Mouse (Mus musculus) adrenal gland, postnatal 36 days (tissue): ENCODE results near the gene Mad1l1. TPM values are rescaled to one million over a fixed set of nuclear protein-coding genes. Genes with fewer than 3 reads are reported as not detected.

Source experiments
- DNase-seq, 2 experiments: peaks; one replicate each; pipeline ENCODE4 v3.0.0; 2021; ENCODE audit warnings: mixed read lengths in 1 of 2
- total RNA-seq, 2 experiments: library from RNA; stranded (reverse); gene quantifications; 2 replicates each; pipeline ENCODE4 v1.2.3; 2021

Mad1l1 gene
- total RNA-seq, 2 experiments from 2014 or later, result 13.9 to 17.8 TPM

DNA sequence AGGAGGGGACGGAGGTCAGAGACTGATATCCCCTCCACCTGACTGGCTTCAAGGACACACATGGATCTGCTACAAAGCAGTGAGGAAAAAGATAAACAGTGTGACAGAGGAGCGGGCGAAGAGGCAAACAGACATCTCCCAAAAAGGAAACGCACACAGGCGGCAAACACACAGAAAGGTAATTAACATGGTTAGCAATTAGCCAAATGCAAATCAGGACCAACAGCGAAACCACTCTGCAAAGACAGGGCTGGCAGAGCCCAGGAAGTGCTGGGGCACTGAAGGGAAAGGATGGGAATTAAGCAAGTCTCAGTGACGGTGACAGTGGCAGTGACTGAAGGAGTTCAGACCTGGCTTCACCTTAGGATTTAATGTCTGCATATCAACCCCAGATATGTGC, 187.3 kb downstream of the Mad1l1 start:
- no peak for DNase-seq

DNA sequence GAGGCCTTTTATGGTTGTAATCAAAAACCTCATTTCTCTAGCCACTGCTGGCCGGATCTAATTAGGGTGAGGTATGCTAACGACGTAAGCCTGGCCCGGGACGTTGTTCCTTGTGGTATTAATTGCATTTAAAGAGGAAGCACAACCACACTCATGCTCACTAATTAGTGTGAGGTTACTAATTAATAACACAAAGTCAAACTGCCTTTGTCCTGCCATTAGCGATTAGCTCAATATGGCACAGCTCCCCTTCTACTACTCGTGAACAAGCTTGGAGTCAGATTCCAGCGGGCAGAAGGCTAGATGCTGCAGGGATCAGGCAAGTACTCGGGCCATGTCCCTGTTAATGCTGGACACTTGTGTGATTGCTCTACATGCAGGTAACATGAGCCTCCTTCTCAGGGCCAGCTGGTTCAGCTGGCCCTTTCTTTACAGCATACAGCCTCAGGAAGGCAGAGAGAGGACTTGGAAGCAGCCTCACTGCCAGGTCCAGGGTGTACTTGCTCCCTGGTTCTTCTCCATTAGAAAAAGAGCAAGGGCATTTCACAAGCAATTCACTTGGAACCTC, 192.9 kb downstream of the Mad1l1 start:
- no peak for DNase-seq

DNA sequence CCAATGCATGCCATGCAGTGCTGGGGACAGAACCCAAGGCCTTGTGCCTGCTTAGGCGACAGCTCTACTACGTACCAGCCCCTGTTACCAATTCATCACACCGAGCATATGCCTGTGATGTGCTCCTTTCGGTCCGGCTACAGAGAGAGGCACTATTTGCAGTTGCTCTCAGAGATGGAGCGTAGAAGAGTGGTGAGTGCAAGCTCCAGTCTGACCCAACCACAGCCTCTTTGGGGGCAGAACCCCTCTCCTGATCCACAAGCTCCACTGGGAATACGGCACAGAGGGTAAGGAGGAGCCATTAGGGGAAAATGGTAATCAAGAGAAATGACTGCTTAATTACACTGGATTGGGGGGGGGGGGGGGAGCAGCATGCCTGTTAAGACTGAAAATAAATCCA, 193.4 kb downstream of the Mad1l1 start:
- DNase-seq, result no peak

DNA sequence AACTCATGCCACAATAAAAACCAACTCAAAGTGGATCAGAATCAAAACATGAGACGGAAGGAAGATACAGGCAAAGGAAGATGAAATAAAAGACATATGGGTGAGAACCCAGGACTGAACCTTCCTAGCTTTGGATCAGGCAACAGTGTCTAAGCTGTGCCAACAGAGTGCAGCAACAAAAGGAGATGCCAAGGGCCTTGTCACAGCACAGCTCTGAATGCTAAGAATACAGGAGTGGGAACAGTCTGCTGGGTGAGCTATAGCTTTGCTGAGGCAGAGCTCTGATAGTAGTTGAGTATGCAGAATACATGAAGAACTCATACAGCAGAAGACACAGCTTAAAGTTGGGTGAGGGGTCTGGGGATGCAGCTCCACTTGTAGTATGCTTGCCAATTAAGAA, 196.7 kb downstream of the Mad1l1 start:
- DNase-seq, result no peak

DNA sequence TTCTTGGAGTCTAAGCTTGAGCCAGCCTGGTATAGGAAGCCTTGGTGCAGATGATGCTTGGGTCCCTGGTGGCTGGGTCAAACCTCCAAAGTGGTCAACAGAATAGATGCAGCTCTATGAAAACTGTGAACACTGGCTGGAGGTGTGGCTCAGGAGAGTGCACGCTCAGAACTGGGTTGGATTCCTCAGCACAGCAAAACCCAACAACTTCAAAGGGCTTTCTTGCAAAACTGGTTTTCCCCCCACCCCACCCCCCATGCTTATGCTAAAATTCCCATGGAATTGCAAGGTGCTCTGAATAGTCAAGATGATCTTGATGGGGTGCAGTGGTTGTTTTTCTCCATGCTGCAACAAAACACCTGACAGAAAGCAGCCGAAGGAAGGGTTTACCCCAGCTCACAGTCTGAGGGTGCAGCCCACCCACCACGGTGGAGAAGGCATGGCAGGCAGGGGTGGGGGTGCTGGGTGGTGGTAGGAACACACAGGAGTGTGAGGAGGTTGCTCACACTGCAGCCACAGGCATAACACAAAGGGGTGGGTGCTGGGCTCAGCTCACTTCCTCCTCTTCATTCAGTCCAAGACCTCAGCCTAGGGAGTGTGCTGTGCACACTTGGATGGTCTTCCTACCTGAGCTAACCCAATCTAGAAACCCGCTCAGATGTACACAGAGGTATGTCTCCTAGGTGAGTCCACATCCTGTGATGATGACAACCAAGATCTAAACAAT, 197.5 kb downstream of the Mad1l1 start:
- DNase-seq, result no peak

DNA sequence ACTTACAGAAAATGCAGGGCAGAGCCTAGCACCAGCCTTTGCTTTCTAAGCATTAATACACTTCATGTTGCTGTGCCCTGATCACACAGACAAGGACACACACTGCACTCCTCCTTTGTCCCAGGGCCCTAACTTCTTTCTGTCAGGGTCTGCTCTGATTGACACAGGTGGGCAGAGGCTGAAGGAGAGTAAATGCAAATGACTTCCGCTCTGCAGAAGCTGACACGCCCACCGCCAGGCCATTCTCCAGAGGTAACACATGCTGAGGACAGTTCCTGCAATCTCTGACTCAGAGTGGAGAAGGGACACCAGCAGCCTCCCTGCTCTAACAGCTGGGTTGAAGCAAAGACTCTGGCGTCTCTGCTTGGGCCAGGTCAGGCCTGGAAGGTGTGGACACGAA, 198.2 kb downstream of the Mad1l1 start:
- DNase-seq, result no peak

DNA sequence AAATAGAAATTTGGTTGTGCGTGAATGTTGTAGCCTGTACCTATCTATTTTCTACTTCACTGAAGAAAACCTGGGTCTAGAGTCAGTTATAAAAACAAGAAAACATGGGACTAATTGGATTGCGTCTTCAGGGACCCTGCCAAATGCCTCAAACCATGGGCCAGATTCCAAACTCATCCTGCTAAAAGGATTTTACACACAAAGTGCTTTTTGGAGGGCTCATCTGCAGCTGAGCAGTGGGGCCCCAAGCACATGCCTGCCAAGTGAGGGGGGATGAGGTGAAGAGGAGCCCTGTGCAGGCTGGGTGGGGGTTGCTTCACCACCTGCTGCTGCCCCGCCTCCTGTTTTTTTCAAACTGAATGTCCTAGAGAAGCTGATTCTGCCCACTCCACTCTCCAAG, 199.4 kb downstream of the Mad1l1 start:
- no peak for DNase-seq

DNA sequence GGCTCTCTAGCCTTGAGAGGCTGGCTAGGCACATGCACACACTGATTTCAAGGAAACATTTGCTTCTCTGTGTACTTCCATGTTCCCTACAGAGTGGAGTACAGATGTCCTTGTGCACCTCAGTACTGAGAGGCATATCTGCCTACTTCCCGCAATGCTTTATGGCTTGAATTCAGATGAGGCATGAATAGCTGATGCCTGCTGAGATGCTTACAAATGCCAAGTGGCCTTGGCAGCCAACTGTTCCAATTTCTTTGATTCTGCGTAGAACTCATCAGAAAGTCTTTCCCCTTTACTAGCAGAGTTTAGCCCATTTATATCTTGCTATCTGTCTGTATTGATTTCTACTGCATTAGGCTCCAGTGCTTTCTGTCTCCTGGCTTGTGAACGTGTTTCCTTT, 202.4 kb downstream of the Mad1l1 start:
- DNase-seq, result no peak

DNA sequence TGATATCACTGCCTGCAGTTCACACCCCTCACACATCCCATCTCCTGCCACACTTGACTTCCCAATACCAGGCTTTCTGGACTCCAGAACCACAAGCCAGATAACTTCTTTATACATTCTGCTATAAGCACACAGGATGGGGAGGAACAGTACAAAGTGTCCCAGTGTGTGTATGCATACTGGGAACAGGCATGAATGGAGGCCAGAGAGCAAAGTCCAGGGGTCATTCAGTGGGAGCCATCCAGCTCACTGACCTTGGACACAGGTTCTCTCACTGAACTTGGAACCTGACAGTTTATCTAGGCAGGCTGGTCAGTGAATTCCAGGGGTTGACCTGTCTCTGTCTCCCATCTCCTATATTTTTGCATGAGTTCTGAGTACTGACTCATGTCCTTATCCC, 203.4 kb downstream of the Mad1l1 start:
- DNase-seq, result no peak

DNA sequence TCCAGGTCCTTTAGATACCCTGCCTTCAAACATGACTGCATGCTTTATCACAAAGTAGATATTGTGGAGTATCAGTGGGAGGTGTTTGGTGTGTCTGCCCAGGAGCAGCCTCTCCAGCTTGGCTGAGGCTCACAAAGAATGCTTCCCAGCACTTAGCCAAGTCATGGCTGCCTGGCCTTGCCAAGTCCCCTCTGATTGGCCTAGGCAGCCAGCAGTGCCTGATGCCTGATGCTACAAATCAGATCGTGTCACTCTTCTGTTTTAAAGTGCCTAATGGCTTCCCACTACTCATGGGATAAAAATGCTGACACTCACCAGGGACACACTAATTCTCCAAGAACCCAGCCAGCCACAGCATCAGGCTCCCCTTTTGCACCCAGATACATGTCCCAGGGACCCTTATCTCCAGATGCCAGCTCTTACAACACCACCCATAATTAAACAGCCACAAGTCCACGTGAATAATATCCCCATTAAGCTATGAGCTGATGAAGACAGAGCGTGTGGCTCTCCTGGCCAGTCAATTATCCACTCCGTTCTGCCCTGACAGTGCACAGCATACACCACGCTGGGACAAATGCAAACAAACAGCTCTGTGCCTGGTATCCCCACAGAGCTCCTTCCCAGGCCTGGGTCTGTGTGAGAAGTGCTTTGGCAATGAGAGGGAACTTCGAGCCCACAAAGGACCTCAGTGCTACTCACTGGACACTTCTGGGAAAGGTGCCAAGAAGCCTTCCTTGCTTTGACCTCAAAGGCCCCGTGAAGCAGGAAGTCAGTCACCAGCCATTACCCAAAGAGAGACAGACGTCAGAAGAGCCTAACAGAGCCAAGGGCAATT, 205.7 kb downstream of the Mad1l1 start:
- peak; percentile 75 to 76 for DNase-seq

DNA sequence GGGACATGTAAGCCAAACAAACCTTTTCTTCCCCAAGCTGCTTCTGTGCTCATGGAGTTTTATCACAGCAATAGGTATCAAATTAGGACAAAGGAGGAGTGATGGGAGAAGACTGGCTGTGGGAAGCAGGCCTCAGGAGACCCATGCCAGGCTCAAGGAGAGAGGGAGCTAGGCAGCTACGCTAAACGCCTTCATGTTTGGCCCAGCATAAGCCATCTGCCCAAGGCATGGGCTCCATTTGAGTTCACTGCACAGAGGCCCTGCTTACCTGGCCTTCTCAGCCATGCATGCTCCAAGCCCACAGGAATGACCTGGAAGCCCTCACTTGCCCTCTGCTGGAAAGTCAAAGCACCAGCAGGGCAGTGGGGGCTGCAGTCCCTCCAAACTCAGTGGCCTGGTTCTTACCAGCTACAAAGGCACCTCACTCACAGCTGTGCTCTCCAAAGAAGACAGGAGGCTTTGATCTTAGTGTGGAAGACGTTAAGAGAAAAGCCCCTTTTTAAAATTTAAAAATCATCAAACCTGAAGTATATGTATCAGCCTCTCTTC, 206.8 kb downstream of the Mad1l1 start:
- no peak for DNase-seq

DNA sequence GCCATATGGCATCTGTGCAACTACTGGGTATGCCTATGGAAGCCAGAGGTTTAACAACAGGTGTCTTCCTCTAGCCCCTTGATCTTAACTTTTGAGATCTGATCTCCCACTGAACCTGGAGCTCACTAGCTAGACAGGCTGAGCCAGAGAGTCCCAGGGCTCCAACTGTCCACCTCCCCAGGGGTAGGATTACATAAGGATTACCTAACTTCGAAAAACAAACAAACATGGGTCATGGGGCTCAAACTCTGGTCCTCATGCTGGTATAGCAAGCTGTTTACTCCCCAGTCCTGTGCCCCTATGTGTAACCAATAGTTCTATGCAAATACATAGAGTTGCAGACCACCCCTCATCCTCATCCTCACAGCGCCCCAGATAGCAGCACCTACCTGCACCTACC, 208.1 kb downstream of the Mad1l1 start:
- DNase-seq, result no peak

DNA sequence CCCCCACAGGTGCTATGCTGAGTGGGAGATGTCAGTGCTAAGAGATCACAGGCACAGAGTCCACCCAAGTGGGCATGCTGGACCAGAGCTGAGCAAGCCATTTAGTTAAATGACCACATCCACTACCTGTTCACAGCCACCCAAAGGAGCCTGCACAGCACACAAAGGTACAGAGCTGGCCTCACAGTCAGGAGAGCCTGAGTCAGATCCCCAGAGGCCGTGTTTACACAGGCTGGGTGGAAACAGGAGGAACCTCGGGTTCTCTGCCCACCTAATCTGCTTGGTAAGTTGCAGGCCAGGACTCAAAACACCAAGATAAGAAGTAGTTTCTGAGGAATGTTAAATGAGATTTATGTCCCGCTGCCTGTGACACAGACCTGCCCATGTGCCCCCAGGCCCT, 211.3 kb downstream of the Mad1l1 start:
- no peak for DNase-seq

DNA sequence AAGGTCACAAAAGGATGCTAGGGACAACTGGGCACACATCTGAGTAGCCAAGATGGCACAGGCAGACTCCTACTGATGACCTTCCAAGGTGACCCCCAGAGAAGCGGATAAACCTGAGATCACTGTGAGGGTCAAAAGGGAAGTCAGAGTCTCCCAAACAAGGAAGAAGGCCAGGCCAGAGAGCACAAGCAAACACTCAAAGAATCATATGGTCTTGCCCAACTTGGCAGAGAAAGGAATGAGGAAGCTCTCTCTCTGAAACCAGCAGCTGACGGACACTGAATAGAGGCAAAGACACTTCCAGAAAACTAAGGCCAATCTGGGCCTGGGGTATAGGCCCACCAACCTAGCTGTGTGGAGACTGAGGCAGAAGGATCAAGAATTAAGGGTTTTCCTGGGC, 213.4 kb downstream of the Mad1l1 start:
- DNase-seq, result no peak

DNA sequence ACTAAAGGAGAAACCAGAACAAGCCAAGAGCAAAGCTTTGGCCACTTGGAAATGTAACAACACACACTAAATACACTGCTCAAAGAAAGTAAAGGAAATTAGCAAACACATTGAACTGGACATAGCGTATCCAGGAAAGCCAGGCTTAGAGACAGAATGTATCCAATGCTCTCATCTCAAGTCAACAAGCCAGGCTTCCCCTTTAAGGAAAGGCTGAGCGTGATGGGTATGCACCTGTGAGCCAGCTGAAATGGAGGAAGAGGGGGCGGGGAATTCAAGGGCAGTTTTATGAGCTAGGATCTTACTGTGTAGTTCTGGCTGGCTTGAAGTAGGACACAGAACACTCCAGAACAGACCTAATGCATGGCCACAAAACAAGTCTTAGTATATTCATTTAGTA, 215.3 kb downstream of the Mad1l1 start:
- DNase-seq, result no peak

DNA sequence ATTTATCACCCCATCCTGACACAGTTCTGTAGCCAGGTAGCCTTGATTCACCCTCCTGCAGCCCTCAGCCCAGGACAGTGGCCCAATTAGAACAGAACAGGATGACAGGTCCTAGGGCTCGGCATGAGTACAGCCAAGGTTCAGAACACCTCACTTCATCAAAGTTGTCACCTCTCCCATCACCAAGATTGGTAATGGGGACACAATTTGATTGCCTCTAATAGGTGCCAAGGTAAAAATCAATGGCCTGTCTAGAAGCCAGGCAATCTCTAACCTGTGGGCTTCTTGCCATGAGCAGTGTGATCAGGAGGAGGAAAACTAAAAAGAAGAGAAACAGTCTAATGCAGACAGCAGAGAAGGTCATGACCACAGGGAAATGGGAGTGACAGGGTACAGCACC, 216.5 kb downstream of the Mad1l1 start:
- DNase-seq, result no peak

DNA sequence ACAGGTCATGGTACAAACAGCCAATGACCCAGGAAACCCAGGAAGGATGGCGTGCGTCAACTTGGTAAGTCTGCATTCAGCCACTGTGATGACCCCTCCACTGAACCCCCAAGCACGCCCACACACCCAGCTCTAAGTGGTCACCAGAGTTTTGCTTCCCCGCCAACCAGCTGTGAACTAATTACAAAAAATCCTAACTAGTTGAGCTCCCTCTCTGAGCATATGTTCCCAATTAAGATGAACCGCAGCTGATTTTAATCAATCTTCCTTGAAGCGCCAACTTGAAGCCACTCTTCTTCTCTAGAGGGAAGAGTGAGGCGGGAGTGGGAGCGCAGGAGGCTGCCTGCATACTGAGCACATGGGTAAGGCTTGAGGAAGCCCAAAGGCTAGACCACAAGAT, 218.6 kb downstream of the Mad1l1 start:
- no peak for DNase-seq

DNA sequence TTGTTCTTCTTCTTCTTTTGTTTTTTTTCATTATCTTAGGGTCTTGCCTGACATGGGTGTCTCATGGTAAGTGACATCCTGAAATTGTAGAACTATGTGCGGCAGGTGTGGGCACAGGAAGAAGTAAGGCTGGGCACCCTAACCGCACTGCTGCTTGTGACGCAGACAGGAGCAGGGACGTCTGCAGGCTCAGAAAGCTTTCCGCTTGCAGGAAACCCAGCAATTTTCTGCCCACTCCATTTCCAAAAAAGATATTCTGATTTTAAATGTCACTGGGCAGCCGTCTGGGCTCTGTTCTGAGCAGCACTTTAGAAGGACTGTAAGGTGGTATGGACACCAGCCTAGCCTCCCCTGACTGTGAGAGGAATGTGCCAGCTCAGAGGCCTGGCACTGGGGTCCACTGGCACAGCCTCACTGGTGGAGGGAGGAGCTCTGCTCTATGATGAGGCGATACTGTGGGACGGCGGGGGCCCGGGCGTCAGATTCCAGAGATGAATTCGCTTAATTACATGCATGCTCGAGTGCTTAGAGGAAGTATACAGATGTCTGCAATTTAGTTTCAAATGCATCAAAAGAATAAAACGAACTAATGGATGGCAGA, 219.8 kb downstream of the Mad1l1 start:
- no peak for DNase-seq

DNA sequence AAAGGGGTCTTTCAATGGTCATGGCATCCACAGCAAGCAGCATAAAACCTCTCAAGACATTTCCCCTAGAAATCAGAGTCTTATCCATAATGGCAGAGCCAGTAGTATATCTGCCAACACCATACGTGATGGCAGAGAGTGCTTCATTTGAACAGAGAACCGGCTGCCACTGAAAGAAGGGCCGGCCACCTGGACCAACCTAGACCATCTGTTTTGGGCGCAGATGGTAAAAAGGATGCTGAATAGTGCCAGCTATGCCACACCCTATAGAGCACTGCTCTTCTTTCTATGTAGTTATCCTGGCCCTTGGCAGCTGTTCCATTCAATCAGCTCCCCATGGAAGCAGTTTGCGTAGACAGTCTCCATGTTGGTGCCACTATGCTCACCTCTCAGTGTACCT, 222.6 kb downstream of the Mad1l1 start:
- DNase-seq, result no peak

DNA sequence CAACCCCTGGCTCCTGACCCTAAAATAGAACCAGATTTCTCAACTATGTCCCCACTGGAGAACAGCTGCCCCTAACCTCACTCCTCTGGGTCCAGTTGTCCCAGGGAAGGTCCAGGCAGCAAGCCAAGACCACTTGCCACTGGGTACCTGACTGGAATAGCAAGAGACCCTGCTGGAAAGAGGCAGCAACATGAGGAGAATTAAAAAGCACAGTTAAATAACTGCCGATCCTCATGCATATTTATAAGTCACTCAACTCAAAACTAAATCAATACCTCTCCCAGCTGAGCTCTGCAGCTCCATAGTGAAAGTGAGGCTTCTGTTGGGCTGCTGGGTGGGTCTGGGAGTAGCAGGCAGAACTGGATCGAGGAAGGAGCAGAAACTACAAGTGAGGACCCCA, 226.1 kb downstream of the Mad1l1 start:
- no peak for DNase-seq

DNA sequence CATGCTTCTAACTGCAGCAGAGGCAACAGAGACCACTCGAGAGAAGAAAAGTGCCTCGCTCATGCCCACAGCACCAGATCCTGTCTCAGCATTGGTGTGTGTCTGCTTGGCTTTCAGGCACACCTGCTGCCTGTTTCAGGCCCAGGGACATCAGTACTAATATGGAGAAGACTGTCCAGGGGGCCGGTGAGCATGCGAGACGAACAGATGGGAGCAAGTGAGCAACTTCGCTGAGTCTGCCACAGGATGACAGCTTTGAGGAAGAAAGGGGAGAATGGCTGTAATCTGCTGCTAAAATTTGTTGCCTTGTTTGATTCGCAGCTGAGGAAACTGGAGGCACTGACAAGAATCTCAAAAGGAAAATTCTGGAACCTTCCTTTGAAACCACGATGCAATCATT, 227.9 kb downstream of the Mad1l1 start:
- no peak for DNase-seq

DNA sequence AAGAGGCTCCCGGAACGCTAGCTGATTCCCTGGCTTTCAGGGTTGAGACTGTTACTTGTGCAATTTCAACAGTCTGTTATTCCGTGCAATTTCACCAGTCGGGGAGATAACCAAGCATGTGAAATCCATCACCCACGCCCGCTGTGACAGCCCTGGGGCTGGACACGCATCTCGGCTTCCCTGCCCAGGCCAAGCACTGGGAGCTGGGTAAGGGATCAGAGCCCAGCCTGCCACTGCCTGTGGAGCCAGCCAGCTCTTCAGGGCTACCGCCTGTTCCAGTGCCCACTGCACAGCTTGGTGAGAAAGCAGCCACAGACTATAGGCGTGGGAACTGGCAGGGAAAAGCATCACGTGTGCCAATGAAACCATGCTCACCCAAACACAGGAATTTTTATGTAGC, 229.8 kb downstream of the Mad1l1 start:
- no peak for DNase-seq

DNA sequence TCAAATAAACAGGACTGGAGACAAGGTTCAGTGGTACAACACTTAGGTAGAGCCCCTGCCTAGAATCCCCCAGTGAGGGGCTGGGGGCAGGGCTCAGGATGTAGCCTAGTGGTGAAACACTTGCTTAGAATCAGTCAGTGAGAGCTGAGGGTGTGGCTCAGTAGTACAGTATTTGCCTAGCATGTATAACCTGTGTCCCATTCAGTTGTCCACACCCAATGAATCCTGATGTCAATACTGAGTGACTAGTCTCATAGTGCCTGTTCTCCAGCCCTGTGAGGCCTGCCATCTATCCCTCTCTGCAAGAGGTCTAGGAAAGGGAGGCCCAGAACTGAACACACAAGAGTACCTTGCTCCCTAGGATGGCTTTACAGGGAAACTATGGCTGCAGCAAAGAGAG, 232.1 kb downstream of the Mad1l1 start:
- DNase-seq, result no peak
